Mouse (Mus musculus) c-Kit-positive CD71-positive TER-119-positive erythroid progenitor cells, embryonic 14.5 days (primary cell): ENCODE results near the gene Depdc1b.

ENCODE experiments used
- DNase-seq: peaks from one replicate; pipeline ENCODE4 v3.0.0-alpha.2; 2013; ENCODE audit warnings: low spot score

Gene Depdc1b

GRCm38 (mm10) chr13:108448348-108448931 is 132.3 kb downstream of the Depdc1b start:
- DNase-seq, result no peak

GRCm38 (mm10) chr13:108449116-108450097 is 133.3 kb downstream of the Depdc1b start, which contains the start of gene Pde4d:
Gene Pde4d (plus strand): TSS chr13:108449948.
- DNase-seq, result no peak

GRCm38 (mm10) chr13:108451122-108451521 is 135.0 kb downstream of the Depdc1b start:
- DNase-seq, result no peak

GRCm38 (mm10) chr13:108453064-108453919 is 137.2 kb downstream of the Depdc1b start:
- DNase-seq, result no peak
